Mouse (Mus musculus): Measurements from ENCODE around the gene Pced1a.

Gene Pced1a

DNA sequence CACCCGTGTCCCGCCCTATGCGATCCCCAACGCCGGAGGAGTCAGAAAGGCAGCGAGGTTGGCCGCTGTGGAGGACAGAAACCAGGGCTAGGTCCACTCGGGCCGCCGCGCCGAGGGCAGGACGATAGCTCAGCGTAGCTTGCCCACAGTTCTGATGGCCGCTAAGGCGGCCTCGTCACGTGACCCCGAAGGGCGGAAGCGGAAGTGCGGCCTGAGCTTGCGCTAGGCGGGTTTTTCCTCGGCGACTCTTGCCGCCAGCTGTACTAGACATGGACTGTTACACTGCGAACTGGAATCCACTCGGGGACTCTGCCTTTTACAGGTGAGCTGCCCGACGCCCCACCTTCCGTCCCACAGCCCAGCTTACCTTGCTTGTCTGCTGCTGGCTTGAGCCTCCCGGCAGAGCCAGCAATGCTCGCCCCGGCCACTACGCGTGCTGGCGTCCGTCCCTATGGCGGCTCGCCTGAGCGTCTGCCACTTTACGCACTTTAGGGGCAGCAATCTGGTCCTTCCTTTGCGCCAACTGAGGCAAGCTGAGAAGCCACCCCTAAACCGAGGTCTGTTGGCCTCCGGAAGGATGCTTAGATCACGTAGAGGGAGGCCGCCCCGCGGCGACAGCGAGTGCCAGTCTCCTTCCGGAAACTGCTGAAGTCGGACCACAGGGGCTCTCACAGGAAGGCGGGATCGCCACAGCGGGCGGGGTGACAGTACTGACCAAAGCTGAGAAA lies at the start of gene Pced1a, which contains the start of gene Vps16:
TSS of gene Pced1a (minus strand) at position 576 of the 728 bp plus-strand sequence.
TSS of gene Vps16 (plus strand) at position 214 of the 728 bp plus-strand sequence.
- DNase-seq (ENCODE audit: low read depth, low spot score): peak; percentile 92

DNA sequence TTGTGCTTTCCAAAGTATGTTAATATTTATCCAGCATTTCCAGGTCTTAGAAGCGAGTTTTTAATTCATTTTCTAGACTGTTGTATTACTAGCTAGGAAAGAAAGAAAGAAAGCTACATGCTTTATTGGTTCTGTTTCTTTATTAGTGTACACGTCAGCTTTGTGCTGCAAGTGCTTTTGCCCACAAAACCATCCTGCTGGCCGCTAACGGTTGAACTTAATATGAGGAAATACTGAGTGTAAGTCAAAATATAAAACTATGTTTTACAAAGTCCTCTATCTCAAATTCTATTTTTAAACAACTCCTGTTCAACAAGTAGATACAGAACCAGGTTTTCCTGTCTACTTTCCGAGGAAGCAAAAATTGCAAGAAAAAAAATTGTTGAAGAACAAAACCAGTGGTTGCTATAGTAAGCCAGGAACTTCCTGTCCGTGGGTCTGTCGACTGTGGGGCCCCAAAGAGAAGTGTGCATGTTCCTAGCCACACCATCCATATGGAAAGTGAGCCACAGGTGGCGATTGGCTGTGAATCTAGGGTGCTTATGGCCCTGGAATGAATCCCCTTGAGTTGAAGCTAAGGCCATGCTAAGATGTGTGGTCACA lies 48.5 kb upstream of the Pced1a start:
- DNase-seq (ENCODE audit: low read depth, low spot score): no peak

DNA sequence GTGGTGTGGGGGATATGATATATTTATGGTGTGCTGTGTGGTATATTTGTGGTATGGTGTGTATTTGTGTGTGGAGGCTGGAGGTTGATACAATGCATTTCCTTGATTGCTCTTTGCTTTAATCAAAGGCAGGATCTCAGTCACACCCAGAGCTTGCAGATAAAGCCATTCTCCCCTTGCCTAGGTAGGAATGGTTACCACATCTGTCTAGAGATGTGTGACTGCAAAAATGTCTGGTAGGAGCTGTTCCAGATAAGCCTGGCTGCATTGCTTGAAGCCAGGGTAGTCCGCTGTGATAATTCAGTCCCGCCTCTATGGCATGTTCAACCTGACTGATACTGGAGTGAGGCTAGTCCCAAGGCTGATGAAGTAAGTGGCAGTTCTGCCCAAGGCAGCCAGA lies 45.4 kb upstream of the Pced1a start:
- no peak for DNase-seq (ENCODE audit: low read depth, low spot score)

DNA sequence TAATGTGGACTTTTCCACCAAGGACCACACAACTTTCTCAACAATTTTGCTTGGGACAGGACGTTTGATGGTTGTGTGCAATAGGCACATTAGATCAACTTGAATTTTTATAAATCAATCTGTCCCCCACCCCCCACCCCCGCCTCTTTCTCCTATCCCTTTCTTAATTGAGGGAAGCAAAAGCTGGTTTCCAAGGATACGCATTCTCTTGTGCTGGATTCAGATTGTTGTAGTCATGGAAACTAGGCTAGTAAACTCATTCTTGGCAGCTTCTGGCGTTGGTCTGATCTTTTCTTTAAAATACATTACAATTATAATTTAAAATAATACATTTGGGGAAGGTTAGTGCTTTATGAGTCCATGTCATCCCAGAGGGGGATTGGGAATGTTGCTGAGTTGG lies 44.9 kb upstream of the Pced1a start:
- DNase-seq (ENCODE audit: low read depth, low spot score): no peak

DNA sequence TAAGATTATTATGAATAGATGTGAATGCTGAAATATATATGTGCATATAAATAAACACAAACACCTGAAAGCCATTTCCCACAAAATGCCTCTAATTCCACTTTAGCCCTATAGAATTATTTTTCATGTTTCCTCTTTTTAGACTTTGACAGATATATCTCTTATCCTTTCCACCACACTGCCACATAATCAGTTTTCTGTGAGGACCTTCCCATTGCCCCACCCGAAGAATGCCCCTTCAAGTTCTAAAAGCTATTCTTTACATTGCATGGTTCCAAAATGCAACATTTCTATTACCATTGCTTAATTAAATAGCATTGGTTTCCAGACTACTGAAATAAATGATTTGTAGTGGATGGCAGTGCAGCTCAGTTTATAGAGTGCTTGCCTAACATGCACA lies 41.9 kb upstream of the Pced1a start:
- DNase-seq (ENCODE audit: low read depth, low spot score): no peak

- no peak for DNase-seq (ENCODE audit: low read depth, low spot score)
Observed at GRCm38 (mm10) chr2:130461287-130462071, 37.0 kb upstream of the Pced1a start.

GRCm38 (mm10) chr2:130459576-130459975 lies 35.1 kb upstream of the Pced1a start:
- DNase-seq (ENCODE audit: low read depth, low spot score): no peak

DNA sequence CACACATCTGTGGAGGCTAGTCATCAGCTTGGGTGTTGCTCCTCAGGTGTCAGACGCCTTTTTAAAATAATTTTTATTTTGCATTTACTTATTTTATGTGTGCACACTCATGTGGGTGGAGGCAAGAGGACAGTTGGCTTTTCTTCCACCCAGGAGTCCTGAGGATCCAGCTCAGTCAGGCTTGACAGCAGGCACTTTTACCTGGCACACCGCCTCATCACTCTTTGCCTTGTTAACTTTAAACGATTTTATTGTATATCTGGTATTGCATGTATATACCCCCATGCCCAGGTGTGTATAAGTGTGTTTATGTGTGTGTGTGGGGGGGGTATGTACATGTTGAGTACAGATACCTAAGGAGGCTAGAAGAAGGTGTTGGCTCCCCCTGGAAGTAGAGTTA lies 33.4 kb upstream of the Pced1a start:
- DNase-seq (ENCODE audit: low read depth, low spot score): no peak

- DNase-seq (ENCODE audit: low read depth, low spot score): no peak
Observed at GRCm38 (mm10) chr2:130454748-130455370, 30.4 kb upstream of the Pced1a start.

GRCm38 (mm10) chr2:130453421-130453820 lies 28.9 kb upstream of the Pced1a start:
- DNase-seq (ENCODE audit: low read depth, low spot score): no peak

DNA sequence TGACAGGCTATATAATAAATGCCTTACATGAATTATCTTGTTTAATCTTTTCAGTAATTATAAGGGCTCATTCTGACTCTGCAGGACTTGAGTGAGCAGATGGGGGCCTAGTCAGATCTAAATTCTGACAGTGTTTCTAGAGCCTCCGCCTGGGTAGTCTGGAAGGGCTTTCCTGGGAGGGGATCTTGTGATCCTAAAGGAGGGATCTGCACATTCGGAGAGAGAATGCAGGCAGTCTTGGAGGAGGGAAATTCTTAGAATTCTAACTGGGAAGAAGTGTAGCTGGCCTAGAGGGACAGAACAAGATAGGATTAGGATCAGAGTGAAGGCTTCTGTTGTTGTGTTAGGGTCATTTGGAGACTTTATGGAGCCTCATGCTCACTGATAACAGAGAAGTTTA lies 27.8 kb upstream of the Pced1a start:
- DNase-seq (ENCODE audit: low read depth, low spot score): no peak

- DNase-seq (ENCODE audit: low read depth, low spot score): no peak
Observed at GRCm38 (mm10) chr2:130451727-130452090, 27.2 kb upstream of the Pced1a start.

DNA sequence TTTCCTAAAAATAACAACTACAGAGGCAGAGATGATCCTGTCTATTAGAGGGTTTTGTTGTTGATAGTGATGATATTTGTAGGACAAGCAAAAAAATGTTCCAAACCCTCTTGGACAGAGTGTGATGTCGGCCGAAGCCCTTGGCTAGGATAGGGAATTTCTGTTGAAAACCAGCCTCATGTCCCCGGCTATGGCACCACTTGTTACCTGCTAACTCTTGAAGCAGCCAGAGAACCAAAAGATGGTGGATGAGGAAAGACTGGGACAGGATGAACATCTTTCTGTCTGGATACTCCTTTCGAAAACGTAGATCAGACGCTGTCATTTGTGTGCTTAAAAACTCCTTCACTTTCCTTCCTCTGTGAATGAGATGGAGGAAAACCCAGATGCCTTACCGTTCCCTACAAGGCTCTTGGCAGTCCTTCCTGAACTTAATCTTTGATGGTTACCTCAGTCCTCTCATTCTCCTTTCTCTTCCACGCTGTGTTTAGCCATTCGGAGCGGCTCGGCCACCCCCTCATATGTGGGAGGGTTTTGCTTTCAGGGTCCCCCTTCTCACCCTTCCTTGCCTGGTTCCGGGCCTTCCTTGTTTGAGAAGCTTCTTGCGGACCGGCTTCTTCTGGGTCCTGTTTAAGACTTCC lies 26.7 kb upstream of the Pced1a start:
- no peak for DNase-seq (ENCODE audit: low read depth, low spot score)

DNA sequence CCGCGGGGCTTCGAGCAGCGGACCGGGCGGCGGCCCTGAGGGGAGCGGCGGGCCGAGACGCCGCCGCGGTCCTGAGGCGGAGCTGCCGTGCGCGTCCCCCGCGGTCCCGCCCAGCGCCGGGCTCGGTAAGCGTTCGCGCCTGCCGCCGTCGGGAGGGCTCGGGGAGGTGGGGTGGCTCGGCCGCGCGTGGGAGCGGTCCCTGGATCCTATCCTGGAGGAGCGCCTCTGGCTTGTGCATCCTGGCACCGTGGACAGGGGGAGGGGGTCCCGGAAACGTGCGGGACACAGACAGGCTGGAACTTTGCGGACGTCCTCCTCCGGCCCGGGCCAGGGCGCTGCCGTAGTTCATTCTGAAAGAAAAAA lies 25.9 kb upstream of the Pced1a start:
- no peak for DNase-seq (ENCODE audit: low read depth, low spot score)

DNA sequence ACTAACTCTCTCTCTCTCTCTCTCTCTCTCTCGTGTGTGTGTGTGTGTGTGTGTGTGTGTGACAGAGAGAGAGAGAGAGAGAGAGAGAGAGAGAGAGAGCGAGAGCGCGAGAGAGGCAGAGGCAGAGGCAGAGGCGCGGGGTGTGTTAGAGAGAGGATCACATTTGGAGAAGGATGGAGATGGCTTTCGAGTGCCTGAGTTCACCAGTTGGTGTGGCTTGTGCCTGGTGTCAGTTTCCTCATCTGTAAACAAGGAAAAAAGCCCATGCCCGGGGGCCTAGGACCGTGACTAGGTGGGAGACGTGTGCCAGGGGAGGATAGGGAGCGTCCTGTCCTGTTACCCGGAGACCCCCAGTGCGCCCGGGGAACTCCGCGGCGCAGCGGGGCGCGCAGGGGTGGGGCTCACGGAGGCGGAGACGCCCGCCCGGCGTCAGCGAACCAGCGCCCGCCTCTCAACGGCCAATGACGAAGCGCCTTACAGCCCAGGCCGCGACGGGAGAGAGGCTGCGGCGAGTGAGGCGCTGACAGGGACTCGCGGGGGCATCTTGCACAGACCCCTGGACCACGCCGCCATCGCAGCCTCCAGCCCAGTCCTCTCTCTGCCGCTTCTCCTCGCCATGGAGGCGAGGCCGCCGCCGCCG lies 25.4 kb upstream of the Pced1a start, which contains the start of gene Ptpra:
TSS of gene Ptpra (plus strand) at position 485 of the 640 bp plus-strand sequence.
- peak; percentile 92 for DNase-seq (ENCODE audit: low read depth, low spot score)

GRCm38 (mm10) chr2:130449021-130449793 lies 24.7 kb upstream of the Pced1a start:
- peak; percentile 16 for DNase-seq (ENCODE audit: low read depth, low spot score)

- DNase-seq (ENCODE audit: low read depth, low spot score): no peak
Observed at GRCm38 (mm10) chr2:130448449-130448848, 23.9 kb upstream of the Pced1a start.

- peak; percentile 49 for DNase-seq (ENCODE audit: low read depth, low spot score)
Observed at GRCm38 (mm10) chr2:130442162-130442561, 17.7 kb upstream of the Pced1a start.

GRCm38 (mm10) chr2:130439840-130440480 lies 15.5 kb upstream of the Pced1a start:
- no peak for DNase-seq (ENCODE audit: low read depth, low spot score)

DNA sequence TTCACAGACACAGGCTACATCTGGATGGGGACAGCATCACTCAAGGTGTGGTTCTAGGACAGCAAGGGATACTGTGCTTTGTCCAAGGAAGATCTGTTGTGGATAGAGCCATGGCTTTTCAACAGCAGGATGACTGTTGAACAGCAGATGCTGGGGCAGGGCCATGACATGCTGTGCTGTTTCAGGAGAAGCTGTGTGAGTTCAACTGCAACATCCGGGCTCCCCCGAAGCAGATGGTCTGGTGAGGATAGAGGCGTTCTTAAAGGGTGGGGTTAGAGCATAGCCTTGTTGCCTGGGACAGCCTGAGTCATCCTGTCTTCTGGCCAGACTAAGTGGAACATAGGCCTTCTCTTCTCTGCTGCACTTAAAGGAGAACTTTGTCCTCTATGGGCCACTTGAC lies 14.4 kb upstream of the Pced1a start:
- no peak for DNase-seq (ENCODE audit: low read depth, low spot score)
